Mouse (Mus musculus): ENCODE results near the gene Ltbp4. TPM values are rescaled to one million over a fixed set of nuclear protein-coding genes. Genes with fewer than 3 reads are reported as not detected.

The Ltbp4 gene
- polyA plus RNA-seq (2014; fragmentation: Nextera tagmentation; extraction: Ambion mirVana), result 7.0 and 8.0 TPM in 2 replicates

GRCm38 (mm10) chr7:27337175-27337853 is at the start of gene Ltbp4:
Gene Ltbp4 (minus strand): TSS chr7:27337692.
- WGBS, result under 1% methylated on average over 35 of the region's 36 CpGs
- peaks cover 7% of the 10 kb centered on the region for H3K4me1 ChIP-seq (ENCODE audit: control insufficient read depth, insufficient read depth, low read length)
- peak within 1 kb of the TSS; percentile 45 for H3K9ac ChIP-seq (ENCODE audit: low read length)
- no peak within 1 kb of the TSS for H3K27ac ChIP-seq (ENCODE audit: low read depth, low read length)
- H3K36me3 ChIP-seq (ENCODE audit: control insufficient read depth, insufficient read depth, low read length), result peaks cover 2% of the 10 kb centered on the region; the same call in 1 of the 2 replicates
- peak; percentile 73 for DNase-seq (ENCODE audit: low spot score)
- ATAC-seq (ENCODE audit: insufficient read depth, low FRiP score, low TSS enrichment), result peak; percentile 56; the same call in 1 of the 2 replicates
- no peaks in the 10 kb centered on the region for H3K9me3 ChIP-seq (ENCODE audit: control insufficient read depth, low read length)
- H3K27me3 ChIP-seq (ENCODE audit: control insufficient read depth, insufficient read depth, low read length), result peaks cover 57% of the 10 kb centered on the region
- H3K4me3 ChIP-seq (ENCODE audit: low read depth, low read length), result peak within 1 kb of the TSS; percentile 38
- H3K4me2 ChIP-seq (ENCODE audit: low read depth), result peak within 1 kb of the TSS; percentile 61

GRCm38 (mm10) chr7:27384731-27385130 is 47.2 kb upstream of the Ltbp4 start:
- DNase-seq (ENCODE audit: low spot score) (peak; percentile 70), ATAC-seq (ENCODE audit: insufficient read depth, low FRiP score, low TSS enrichment) (peak; percentile 48; the same call in 1 of the 2 replicates)
- H3K4me3 ChIP-seq (ENCODE audit: low read depth, low read length), result no peak overlapping the region
- no peak overlapping the region for H3K27ac ChIP-seq (ENCODE audit: low read depth, low read length)
- H3K4me2 ChIP-seq (ENCODE audit: low read depth), result no peak overlapping the region
- no peak overlapping the region for H3K9ac ChIP-seq (ENCODE audit: low read length)
- no peaks in the 10 kb centered on the region for H3K27me3 ChIP-seq (ENCODE audit: control insufficient read depth, insufficient read depth, low read length)
- no peaks in the 10 kb centered on the region for H3K4me1 ChIP-seq (ENCODE audit: control insufficient read depth, insufficient read depth, low read length)
- no peaks in the 10 kb centered on the region for H3K9me3 ChIP-seq (ENCODE audit: control insufficient read depth, low read length)
- H3K36me3 ChIP-seq (ENCODE audit: control insufficient read depth, insufficient read depth, low read length), result no peaks in the 10 kb centered on the region
- 32% methylated on average over 4 of the region's 4 CpGs for WGBS

GRCm38 (mm10) chr7:27384134-27384533 is 46.6 kb upstream of the Ltbp4 start:
- no peaks in the 10 kb centered on the region for H3K4me1 ChIP-seq (ENCODE audit: control insufficient read depth, insufficient read depth, low read length)
- H3K27ac ChIP-seq (ENCODE audit: low read depth, low read length), result no peak overlapping the region
- no peak overlapping the region for H3K4me2 ChIP-seq (ENCODE audit: low read depth)
- no peaks in the 10 kb centered on the region for H3K36me3 ChIP-seq (ENCODE audit: control insufficient read depth, insufficient read depth, low read length)
- H3K9ac ChIP-seq (ENCODE audit: low read length), result no peak overlapping the region
- no peaks in the 10 kb centered on the region for H3K9me3 ChIP-seq (ENCODE audit: control insufficient read depth, low read length)
- no peak for DNase-seq (ENCODE audit: low spot score)
- 64% methylated on average over 5 of the region's 5 CpGs for WGBS
- no peak overlapping the region for H3K4me3 ChIP-seq (ENCODE audit: low read depth, low read length)
- ATAC-seq (ENCODE audit: insufficient read depth, low FRiP score, low TSS enrichment), result no peak
- no peaks in the 10 kb centered on the region for H3K27me3 ChIP-seq (ENCODE audit: control insufficient read depth, insufficient read depth, low read length)

- H3K36me3 ChIP-seq (ENCODE audit: control insufficient read depth, insufficient read depth, low read length), result no peaks in the 10 kb centered on the region
- 83% methylated on average over 1 of the region's 1 CpGs for WGBS
- no peaks in the 10 kb centered on the region for H3K4me1 ChIP-seq (ENCODE audit: control insufficient read depth, insufficient read depth, low read length)
- no peak overlapping the region for H3K27ac ChIP-seq (ENCODE audit: low read depth, low read length)
- no peak for ATAC-seq (ENCODE audit: insufficient read depth, low FRiP score, low TSS enrichment)
- no peaks in the 10 kb centered on the region for H3K27me3 ChIP-seq (ENCODE audit: control insufficient read depth, insufficient read depth, low read length)
- H3K9ac ChIP-seq (ENCODE audit: low read length), result no peak overlapping the region
- H3K9me3 ChIP-seq (ENCODE audit: control insufficient read depth, low read length), result no peaks in the 10 kb centered on the region
- no peak for DNase-seq (ENCODE audit: low spot score)
- no peak overlapping the region for H3K4me3 ChIP-seq (ENCODE audit: low read depth, low read length)
- no peak overlapping the region for H3K4me2 ChIP-seq (ENCODE audit: low read depth)
Observed at GRCm38 (mm10) chr7:27383233-27383632, 45.7 kb upstream of the Ltbp4 start.

DNA sequence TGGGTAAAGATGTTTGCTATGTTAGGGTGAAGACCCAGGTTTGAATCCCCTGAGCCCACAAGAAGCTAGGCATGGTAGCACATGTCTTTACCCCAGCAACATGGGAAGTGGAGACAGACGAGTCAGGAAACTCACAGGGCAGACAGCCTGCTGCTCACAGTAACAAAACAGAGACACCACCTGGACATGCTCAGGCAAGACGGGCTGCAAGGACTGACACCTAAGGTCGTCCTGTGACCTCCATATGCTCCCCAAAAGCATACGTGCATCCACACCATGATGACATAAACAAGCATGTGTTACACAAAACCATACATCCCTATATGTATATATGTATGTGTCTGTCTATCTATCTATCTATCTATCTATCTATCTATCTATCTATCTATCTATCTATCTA is 44.1 kb upstream of the Ltbp4 start:
- no peaks in the 10 kb centered on the region for H3K36me3 ChIP-seq (ENCODE audit: control insufficient read depth, insufficient read depth, low read length)
- ATAC-seq (ENCODE audit: insufficient read depth, low FRiP score, low TSS enrichment) (no peak), DNase-seq (ENCODE audit: low spot score) (no peak)
- no peak overlapping the region for H3K4me3 ChIP-seq (ENCODE audit: low read depth, low read length)
- H3K9ac ChIP-seq (ENCODE audit: low read length), result no peak overlapping the region
- WGBS, result 65% methylated on average over 4 of the region's 4 CpGs
- no peak overlapping the region for H3K4me2 ChIP-seq (ENCODE audit: low read depth)
- no peaks in the 10 kb centered on the region for H3K9me3 ChIP-seq (ENCODE audit: control insufficient read depth, low read length)
- no peak overlapping the region for H3K27ac ChIP-seq (ENCODE audit: low read depth, low read length)
- peaks cover 10% of the 10 kb centered on the region for H3K27me3 ChIP-seq (ENCODE audit: control insufficient read depth, insufficient read depth, low read length)
- H3K4me1 ChIP-seq (ENCODE audit: control insufficient read depth, insufficient read depth, low read length), result no peaks in the 10 kb centered on the region

- no peak for DNase-seq (ENCODE audit: low spot score)
- no peak for ATAC-seq (ENCODE audit: insufficient read depth, low FRiP score, low TSS enrichment)
- no peaks in the 10 kb centered on the region for H3K9me3 ChIP-seq (ENCODE audit: control insufficient read depth, low read length)
Observed at GRCm38 (mm10) chr7:27381009-27381408, 43.5 kb upstream of the Ltbp4 start.

GRCm38 (mm10) chr7:27379836-27380235 is 42.3 kb upstream of the Ltbp4 start:
- DNase-seq (ENCODE audit: low spot score), result no peak

More at GRCm38 (mm10) chr7:27381009-27381408, 43.5 kb upstream of the Ltbp4 start:
- Histone ChIP-seq H3K27ac (ENCODE audit: low read depth, low read length) (no peak overlapping the region), H3K9ac (ENCODE audit: low read length) (no peak overlapping the region), H3K4me2 (ENCODE audit: low read depth) (no peak overlapping the region), H3K4me1 (ENCODE audit: control insufficient read depth, insufficient read depth, low read length) (no peaks in the 10 kb centered on the region), H3K4me3 (ENCODE audit: low read depth, low read length) (no peak overlapping the region), H3K36me3 (ENCODE audit: control insufficient read depth, insufficient read depth, low read length) (no peaks in the 10 kb centered on the region), H3K27me3 (ENCODE audit: control insufficient read depth, insufficient read depth, low read length) (peaks cover 16% of the 10 kb centered on the region)
- WGBS, result 35% methylated on average over 1 of the region's 1 CpGs

GRCm38 (mm10) chr7:27378431-27378830 is 40.9 kb upstream of the Ltbp4 start:
- 21% methylated on average over 4 of the region's 4 CpGs for WGBS
- Histone ChIP-seq H3K9me3 (ENCODE audit: control insufficient read depth, low read length) (no peaks in the 10 kb centered on the region), H3K27me3 (ENCODE audit: control insufficient read depth, insufficient read depth, low read length) (peaks cover 37% of the 10 kb centered on the region), H3K36me3 (ENCODE audit: control insufficient read depth, insufficient read depth, low read length) (no peaks in the 10 kb centered on the region), H3K4me2 (ENCODE audit: low read depth) (no peak overlapping the region), H3K27ac (ENCODE audit: low read depth, low read length) (no peak overlapping the region), H3K4me1 (ENCODE audit: control insufficient read depth, insufficient read depth, low read length) (no peaks in the 10 kb centered on the region), H3K4me3 (ENCODE audit: low read depth, low read length) (no peak overlapping the region), H3K9ac (ENCODE audit: low read length) (no peak overlapping the region)
- DNase-seq (ENCODE audit: low spot score) (no peak), ATAC-seq (ENCODE audit: insufficient read depth, low FRiP score, low TSS enrichment) (no peak)

More at GRCm38 (mm10) chr7:27379836-27380235, 42.3 kb upstream of the Ltbp4 start:
- Histone ChIP-seq H3K27me3 (ENCODE audit: control insufficient read depth, insufficient read depth, low read length) (peaks cover 25% of the 10 kb centered on the region), H3K4me1 (ENCODE audit: control insufficient read depth, insufficient read depth, low read length) (no peaks in the 10 kb centered on the region), H3K9me3 (ENCODE audit: control insufficient read depth, low read length) (no peaks in the 10 kb centered on the region), H3K36me3 (ENCODE audit: control insufficient read depth, insufficient read depth, low read length) (no peaks in the 10 kb centered on the region), H3K4me2 (ENCODE audit: low read depth) (no peak overlapping the region), H3K4me3 (ENCODE audit: low read depth, low read length) (no peak overlapping the region), H3K9ac (ENCODE audit: low read length) (no peak overlapping the region), H3K27ac (ENCODE audit: low read depth, low read length) (no peak overlapping the region)
- ATAC-seq (ENCODE audit: insufficient read depth, low FRiP score, low TSS enrichment), result no peak
- 84% methylated on average over 6 of the region's 6 CpGs for WGBS

DNA sequence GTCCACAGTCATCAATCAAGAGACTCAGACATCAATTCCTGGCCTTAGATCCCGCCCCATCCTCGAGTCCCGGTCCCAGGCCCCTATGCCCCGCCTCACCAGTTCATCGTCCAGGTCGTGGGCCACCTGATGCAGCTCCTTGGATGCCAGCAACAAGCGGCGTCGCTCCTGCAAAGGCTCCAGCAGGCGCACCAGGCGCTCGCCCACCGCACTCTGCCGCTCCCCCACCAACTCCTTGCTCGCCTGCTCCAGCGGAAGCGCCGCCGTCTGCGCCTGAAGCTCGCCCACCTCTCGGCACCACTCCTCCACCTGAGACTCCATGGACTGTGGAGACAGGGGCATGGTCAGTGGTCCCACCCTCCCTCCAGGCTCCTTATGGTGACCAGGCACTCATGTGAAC is 37.8 kb upstream of the Ltbp4 start:
- H3K27me3 ChIP-seq (ENCODE audit: control insufficient read depth, insufficient read depth, low read length), result peaks cover 68% of the 10 kb centered on the region
- H3K4me2 ChIP-seq (ENCODE audit: low read depth), result no peak overlapping the region
- DNase-seq (ENCODE audit: low spot score), result no peak
- no peak overlapping the region for H3K4me3 ChIP-seq (ENCODE audit: low read depth, low read length)
- WGBS, result 2% methylated on average over 22 of the region's 22 CpGs
- no peak for ATAC-seq (ENCODE audit: insufficient read depth, low FRiP score, low TSS enrichment)
- H3K9ac ChIP-seq (ENCODE audit: low read length), result no peak overlapping the region
- no peaks in the 10 kb centered on the region for H3K36me3 ChIP-seq (ENCODE audit: control insufficient read depth, insufficient read depth, low read length)
- no peak overlapping the region for H3K27ac ChIP-seq (ENCODE audit: low read depth, low read length)
- H3K9me3 ChIP-seq (ENCODE audit: control insufficient read depth, low read length), result no peaks in the 10 kb centered on the region
- H3K4me1 ChIP-seq (ENCODE audit: control insufficient read depth, insufficient read depth, low read length), result peaks cover 2% of the 10 kb centered on the region; the same call in 1 of the 2 replicates
